Mouse (Mus musculus): ENCODE measurements at regions not wholly inside any gene's neighbourhood (a gene's known extent, or its start where the extent isn't known, plus 50 kb on each side); places are given as distances from the start of the nearest gene placed in this dataset.

DNA sequence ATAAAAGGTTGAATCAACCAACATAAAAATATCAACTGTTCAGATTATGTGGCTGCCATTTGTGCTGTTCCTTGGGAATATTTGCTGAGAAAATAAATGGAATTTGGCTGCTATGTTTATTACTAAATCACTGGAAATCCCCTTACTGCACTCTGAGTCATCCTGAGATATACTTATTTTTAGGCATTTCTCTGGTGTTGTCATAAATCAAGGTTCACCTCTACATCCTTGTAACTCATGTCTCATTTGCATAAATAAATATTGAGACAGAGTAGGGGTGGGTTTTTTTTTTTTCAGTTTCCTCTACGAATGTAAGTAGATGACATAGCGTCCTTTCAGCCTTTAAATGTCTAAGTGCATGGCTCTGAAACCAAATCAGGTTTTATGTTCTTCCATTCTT lies 191.9 kb upstream of the Fat1 start:
- no peaks in the 10 kb centered on the region for H3K4me1 ChIP-seq (replicated peaks; ENCODE audit: low read depth, low read length)
- H3K9me3 ChIP-seq (ENCODE audit: low read length) = peaks cover 36% of the 10 kb centered on the region
- TF ChIP-seq NANOG (IDR thresholded peaks at IDR 0.05; ENCODE audit: borderline replicate concordance, low read length) = no peak
- no peak for TF ChIP-seq CTCF (conservative IDR thresholded peaks at IDR 0.05; ENCODE audit: low read length)
- no peak for TF ChIP-seq POU5F1 (IDR thresholded peaks at IDR 0.05; ENCODE audit: borderline replicate concordance, low read length)
- H3K4me3 ChIP-seq (replicated peaks; ENCODE audit: low read length) = no peak overlapping the region
- H3K36me3 ChIP-seq (ENCODE audit: insufficient read depth, low read length) = no peaks in the 10 kb centered on the region
- no peaks in the 10 kb centered on the region for H3K27me3 ChIP-seq (ENCODE audit: insufficient read depth, low read length)

GRCm38 (mm10) chr8:44744991-44745658 lies 190.1 kb upstream of the Fat1 start:
- H3K9me3 ChIP-seq (ENCODE audit: low read length) = peaks cover 52% of the 10 kb centered on the region
- no peaks in the 10 kb centered on the region for H3K27me3 ChIP-seq (ENCODE audit: insufficient read depth, low read length)
- no peak overlapping the region for H3K4me3 ChIP-seq (replicated peaks; ENCODE audit: low read length)
- TF ChIP-seq POU5F1 (IDR thresholded peaks at IDR 0.05; ENCODE audit: borderline replicate concordance, low read length) = no peak
- no peak for TF ChIP-seq NANOG (IDR thresholded peaks at IDR 0.05; ENCODE audit: borderline replicate concordance, low read length)
- no peak for TF ChIP-seq CTCF (conservative IDR thresholded peaks at IDR 0.05; ENCODE audit: low read length)
- no peaks in the 10 kb centered on the region for H3K4me1 ChIP-seq (replicated peaks; ENCODE audit: low read depth, low read length)
- no peaks in the 10 kb centered on the region for H3K36me3 ChIP-seq (ENCODE audit: insufficient read depth, low read length)

- Histone ChIP-seq H3K9me3 (ENCODE audit: low read length) (peaks cover 6% of the 10 kb centered on the region; the same call in 1 of the 2 replicates), H3K27me3 (ENCODE audit: insufficient read depth, low read length) (no peaks in the 10 kb centered on the region), H3K4me3 (replicated peaks; ENCODE audit: low read length) (no peak overlapping the region), H3K36me3 (ENCODE audit: insufficient read depth, low read length) (no peaks in the 10 kb centered on the region), H3K4me1 (replicated peaks; ENCODE audit: low read depth, low read length) (no peaks in the 10 kb centered on the region)
- TF ChIP-seq POU5F1 (IDR thresholded peaks at IDR 0.05; ENCODE audit: borderline replicate concordance, low read length) = no peak
- no peak for TF ChIP-seq NANOG (IDR thresholded peaks at IDR 0.05; ENCODE audit: borderline replicate concordance, low read length)
- no peak for TF ChIP-seq CTCF (conservative IDR thresholded peaks at IDR 0.05; ENCODE audit: low read length)
Measured at GRCm38 (mm10) chr8:44758727-44759126, 176.5 kb upstream of the Fat1 start.

- Histone ChIP-seq H3K36me3 (ENCODE audit: insufficient read depth, low read length) (no peaks in the 10 kb centered on the region), H3K4me3 (replicated peaks; ENCODE audit: low read length) (no peak overlapping the region), H3K27me3 (ENCODE audit: insufficient read depth, low read length) (no peaks in the 10 kb centered on the region), H3K4me1 (replicated peaks; ENCODE audit: low read depth, low read length) (no peaks in the 10 kb centered on the region), H3K9me3 (ENCODE audit: low read length) (no peaks in the 10 kb centered on the region)
- no peak for TF ChIP-seq CTCF (conservative IDR thresholded peaks at IDR 0.05; ENCODE audit: low read length)
- no peak for TF ChIP-seq NANOG (IDR thresholded peaks at IDR 0.05; ENCODE audit: borderline replicate concordance, low read length)
- TF ChIP-seq POU5F1 (IDR thresholded peaks at IDR 0.05; ENCODE audit: borderline replicate concordance, low read length) = no peak
Measured at GRCm38 (mm10) chr8:44762731-44763130, 172.5 kb upstream of the Fat1 start.

DNA sequence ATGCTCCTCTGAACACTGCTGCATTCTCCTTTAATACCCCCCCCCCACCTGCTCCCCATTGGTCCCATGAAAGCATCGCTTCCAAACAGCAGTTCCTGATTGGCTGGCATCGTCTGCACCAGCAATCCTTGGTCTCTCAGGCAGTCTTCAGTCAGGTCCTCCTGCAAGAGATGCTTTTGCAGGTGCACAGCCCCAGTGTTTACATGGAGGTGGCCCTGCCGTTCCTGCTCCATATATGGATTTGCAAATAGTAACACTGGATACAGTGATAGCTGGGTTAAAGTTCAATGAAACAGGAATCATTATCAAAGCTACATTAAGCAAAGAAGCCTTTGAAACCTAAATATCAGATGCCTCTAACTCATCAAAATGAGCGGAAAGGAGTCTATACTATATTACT lies 170.1 kb upstream of the Fat1 start:
- Histone ChIP-seq H3K36me3 (ENCODE audit: insufficient read depth, low read length) (no peaks in the 10 kb centered on the region), H3K27me3 (ENCODE audit: insufficient read depth, low read length) (no peaks in the 10 kb centered on the region), H3K4me1 (replicated peaks; ENCODE audit: low read depth, low read length) (no peaks in the 10 kb centered on the region), H3K4me3 (replicated peaks; ENCODE audit: low read length) (no peak overlapping the region), H3K9me3 (ENCODE audit: low read length) (no peaks in the 10 kb centered on the region)
- no peak for TF ChIP-seq NANOG (IDR thresholded peaks at IDR 0.05; ENCODE audit: borderline replicate concordance, low read length)
- TF ChIP-seq POU5F1 (IDR thresholded peaks at IDR 0.05; ENCODE audit: borderline replicate concordance, low read length) = no peak
- no peak for TF ChIP-seq CTCF (conservative IDR thresholded peaks at IDR 0.05; ENCODE audit: low read length)

DNA sequence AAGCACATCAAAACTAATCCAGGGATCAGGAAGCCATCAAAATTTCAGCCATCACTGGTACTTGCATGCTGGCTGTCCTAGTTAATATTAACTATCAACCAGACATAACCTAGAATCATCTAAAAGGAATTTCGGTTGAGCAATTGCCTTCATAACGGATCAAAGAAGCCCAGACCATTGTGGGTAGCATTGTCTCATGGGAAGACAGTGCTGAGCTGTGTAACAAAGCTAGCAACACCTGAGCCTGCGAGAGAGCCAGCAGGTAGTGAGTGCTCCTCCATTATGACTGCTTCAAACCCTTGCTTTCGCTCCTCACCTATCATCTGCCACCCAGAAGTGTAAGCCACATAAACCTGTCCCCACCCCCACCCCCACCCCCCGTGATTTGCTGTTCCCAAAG lies 169.6 kb upstream of the Fat1 start:
- no peaks in the 10 kb centered on the region for H3K36me3 ChIP-seq (ENCODE audit: insufficient read depth, low read length)
- no peaks in the 10 kb centered on the region for H3K9me3 ChIP-seq (ENCODE audit: low read length)
- no peak overlapping the region for H3K4me3 ChIP-seq (replicated peaks; ENCODE audit: low read length)
- TF ChIP-seq NANOG (IDR thresholded peaks at IDR 0.05; ENCODE audit: borderline replicate concordance, low read length) (no peak), POU5F1 (IDR thresholded peaks at IDR 0.05; ENCODE audit: borderline replicate concordance, low read length) (no peak), CTCF (conservative IDR thresholded peaks at IDR 0.05; ENCODE audit: low read length) (no peak)
- H3K4me1 ChIP-seq (replicated peaks; ENCODE audit: low read depth, low read length) = no peaks in the 10 kb centered on the region
- no peaks in the 10 kb centered on the region for H3K27me3 ChIP-seq (ENCODE audit: insufficient read depth, low read length)

- no peak for TF ChIP-seq CTCF (conservative IDR thresholded peaks at IDR 0.05; ENCODE audit: low read length)
- TF ChIP-seq POU5F1 (IDR thresholded peaks at IDR 0.05; ENCODE audit: borderline replicate concordance, low read length) = no peak
- TF ChIP-seq NANOG (IDR thresholded peaks at IDR 0.05; ENCODE audit: borderline replicate concordance, low read length) = no peak
- Histone ChIP-seq H3K36me3 (ENCODE audit: insufficient read depth, low read length) (no peaks in the 10 kb centered on the region), H3K27me3 (ENCODE audit: insufficient read depth, low read length) (no peaks in the 10 kb centered on the region), H3K9me3 (ENCODE audit: low read length) (no peaks in the 10 kb centered on the region), H3K4me3 (replicated peaks; ENCODE audit: low read length) (no peak overlapping the region), H3K4me1 (replicated peaks; ENCODE audit: low read depth, low read length) (no peaks in the 10 kb centered on the region)
Measured at GRCm38 (mm10) chr8:44766111-44766873, 169.0 kb upstream of the Fat1 start.

- no peaks in the 10 kb centered on the region for H3K27me3 ChIP-seq (ENCODE audit: insufficient read depth, low read length)
- no peaks in the 10 kb centered on the region for H3K4me1 ChIP-seq (replicated peaks; ENCODE audit: low read depth, low read length)
- H3K36me3 ChIP-seq (ENCODE audit: insufficient read depth, low read length) = no peaks in the 10 kb centered on the region
- H3K4me3 ChIP-seq (replicated peaks; ENCODE audit: low read length) = no peak overlapping the region
- H3K9me3 ChIP-seq (ENCODE audit: low read length) = no peaks in the 10 kb centered on the region
- TF ChIP-seq CTCF (conservative IDR thresholded peaks at IDR 0.05; ENCODE audit: low read length) (no peak), NANOG (IDR thresholded peaks at IDR 0.05; ENCODE audit: borderline replicate concordance, low read length) (no peak), POU5F1 (IDR thresholded peaks at IDR 0.05; ENCODE audit: borderline replicate concordance, low read length) (no peak)
Measured at GRCm38 (mm10) chr8:44767271-44767670, 168.0 kb upstream of the Fat1 start.
